Mouse (Mus musculus): ENCODE measurements around the gene Irgc1.

GRCm38 (mm10) chr7:24476338-24476737, 24.2 kb upstream of the Irgc1 start:
- TF ChIP-seq TAL1 (IDR thresholded peaks at IDR 0.05; ENCODE audit: low read length) (no peak), GATA1 (IDR thresholded peaks at IDR 0.05; ENCODE audit: low read length) (no peak)

Data from erythroblast, embryonic 14.5 days (primary cell).